Mouse (Mus musculus) stomach, postnatal 0 days (tissue): ENCODE measurements around the gene Plaa.

Experiments
- CTCF ChIP-seq: IDR thresholded peaks from 2 replicates; pipeline ENCODE4 v1.5.1; 2016; ENCODE audit warnings: antibody characterized with exemption, low read depth, mild to moderate bottlenecking, moderate library complexity
- EP300 ChIP-seq: optimal IDR thresholded peaks from 2 replicates; pipeline ENCODE3; 2016; ENCODE audit warnings: antibody characterized with exemption

DNA sequence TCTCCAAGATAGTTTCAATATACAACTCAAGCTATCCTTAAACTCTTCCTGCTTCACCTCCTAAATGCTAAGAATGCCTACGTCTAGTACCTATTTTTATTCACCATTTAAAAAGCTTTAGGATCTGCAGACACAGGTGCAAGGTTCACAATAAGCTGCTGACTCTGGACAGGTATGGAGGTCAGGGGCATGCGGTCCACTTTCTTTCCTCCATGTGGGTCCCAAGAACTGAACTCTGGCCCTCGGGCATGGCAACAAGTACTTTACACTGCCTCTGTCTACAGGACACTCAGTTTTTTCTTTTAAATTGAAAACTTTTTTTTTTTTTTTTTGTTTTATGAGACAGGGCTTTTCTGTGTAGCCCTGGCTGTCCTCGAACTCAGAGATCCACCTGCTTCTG lies 30.4 kb downstream of the Plaa start:
- TF ChIP-seq CTCF (no peak), EP300 (no peak)
